Mouse (Mus musculus) left cerebral cortex, postnatal 4 days (tissue): Measurements from ENCODE around the gene Card10. TPM values are rescaled to one million over a fixed set of nuclear protein-coding genes. Genes with fewer than 3 reads are reported as not detected.

Source experiments
- DNase-seq: peaks from one replicate; pipeline ENCODE4 v3.0.0-alpha.2; 2022
- intact Hi-C: fragments of 180-260 bp; cut with DNase I; formaldehyde crosslinking; loops from one replicate; pipeline ENCODE4 v1.15.1; 2025
- total RNA-seq, 2 experiments: library from RNA; stranded (reverse); gene quantifications; 2 replicates each; pipeline ENCODE4 v1.2.3; 2021

Card10 gene
- total RNA-seq, 2 experiments from 2014 or later, result 5.2 to 5.4 TPM

DNA sequence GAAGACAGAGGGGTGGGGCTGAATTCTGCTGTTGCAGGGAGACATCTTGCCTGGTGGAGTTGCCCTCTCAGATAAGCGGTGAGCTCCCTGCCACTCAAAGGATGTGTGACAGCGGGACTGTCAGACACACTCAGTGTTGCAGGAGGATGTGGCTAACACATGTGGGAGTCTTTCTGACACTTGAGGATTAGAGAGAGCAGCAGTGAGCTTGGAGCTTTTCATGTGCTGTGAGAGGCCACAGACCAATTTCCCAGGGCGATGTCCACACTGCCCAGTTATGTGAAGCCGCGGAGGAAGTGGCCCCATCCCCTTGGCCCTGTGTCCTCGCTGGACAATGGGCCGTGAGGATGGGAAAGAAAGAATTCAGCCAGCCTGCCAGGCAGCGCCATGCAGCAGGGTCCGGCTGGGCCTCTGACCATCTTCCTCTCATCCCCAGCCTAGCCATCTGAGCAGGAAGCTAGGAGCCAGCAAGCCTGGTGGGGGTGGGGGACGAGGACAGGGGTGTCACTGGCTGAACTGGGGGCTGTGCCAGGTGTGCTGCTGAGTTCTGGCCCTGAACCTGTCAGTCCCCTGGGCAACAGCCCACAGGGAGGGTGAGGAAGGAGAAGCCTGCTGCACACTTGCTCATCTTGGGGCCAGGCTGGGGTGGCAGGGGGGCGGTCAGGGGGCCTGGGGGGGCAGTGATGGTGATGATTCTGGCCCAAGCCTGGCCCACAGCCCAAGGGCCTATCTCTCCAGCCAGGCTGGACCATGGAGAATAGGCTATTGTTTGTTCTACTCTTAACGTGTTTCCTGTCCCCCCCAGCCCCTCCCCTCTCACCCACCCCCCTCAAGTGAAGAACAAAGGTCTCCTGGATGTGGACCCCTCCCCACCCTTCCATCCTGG lies 32.6 kb upstream of the Card10 start:
- intact Hi-C loops, result no loop called here
- peak; percentile 83 for DNase-seq

DNA sequence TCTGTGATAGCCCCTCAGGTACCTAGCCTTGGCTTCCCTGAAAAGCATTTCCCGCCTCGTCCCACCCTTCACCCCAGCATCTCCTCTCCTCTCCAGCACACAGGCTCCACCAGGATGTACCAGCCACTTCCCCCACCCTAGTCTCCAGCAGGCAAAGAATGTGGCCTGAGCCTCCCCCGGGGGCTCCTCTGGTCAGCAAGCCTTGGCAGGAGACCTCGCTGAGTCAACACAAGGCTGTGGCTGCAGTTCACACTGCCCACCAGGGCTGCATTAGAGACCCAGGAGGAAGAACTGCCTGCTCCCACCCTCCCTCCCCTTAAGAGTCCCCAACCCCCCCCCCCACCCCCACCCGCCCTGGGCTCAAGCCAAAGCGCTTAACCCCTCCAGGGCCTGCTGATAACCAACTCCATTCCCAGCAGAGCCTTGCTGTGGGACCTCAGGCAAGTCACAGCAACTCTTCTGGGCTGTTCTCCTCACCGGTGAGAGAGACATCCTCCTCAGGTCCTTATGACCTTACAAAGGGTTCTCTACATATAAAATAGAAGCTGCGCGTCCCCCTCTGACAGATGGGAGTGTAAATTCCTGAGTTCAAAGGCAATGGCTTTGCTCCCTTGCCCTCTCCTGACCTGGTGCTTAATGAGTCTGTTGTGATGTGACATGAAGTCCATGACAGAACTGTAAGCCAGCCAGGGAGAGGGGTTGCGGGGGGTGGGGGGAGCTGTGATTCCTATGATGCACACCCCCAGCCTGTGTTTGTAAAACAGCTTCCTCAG lies 31.6 kb upstream of the Card10 start:
- no peak for DNase-seq
- intact Hi-C loops, result loop anchor here (5.0 kb wide), 1 partner anchor 33 kb away; no protein-coding TSS in a partner anchor

DNA sequence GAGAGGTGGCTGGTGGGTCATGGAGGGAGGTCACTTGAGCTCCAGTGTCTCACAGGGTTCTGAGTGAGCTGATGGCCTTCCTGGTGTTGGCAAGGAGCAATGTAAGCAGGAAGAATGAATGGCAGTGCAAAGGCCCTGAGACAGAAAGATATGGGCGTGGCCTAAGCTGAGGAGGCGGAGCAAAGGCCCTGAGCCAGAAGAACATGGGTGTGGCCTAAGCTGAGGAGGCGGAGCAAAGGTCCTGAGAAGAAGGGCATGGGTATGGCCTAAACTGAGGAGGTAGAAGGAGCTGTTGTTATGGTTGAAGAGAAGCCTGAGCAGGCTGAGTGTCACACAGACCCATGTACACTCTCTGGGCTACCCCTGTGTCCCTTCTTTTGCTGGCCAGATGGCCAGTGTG lies 30.7 kb upstream of the Card10 start:
- no peak for DNase-seq
- intact Hi-C loops, result loop anchor here (5.0 kb wide), 1 partner anchor 34 kb away; no protein-coding TSS in a partner anchor

DNA sequence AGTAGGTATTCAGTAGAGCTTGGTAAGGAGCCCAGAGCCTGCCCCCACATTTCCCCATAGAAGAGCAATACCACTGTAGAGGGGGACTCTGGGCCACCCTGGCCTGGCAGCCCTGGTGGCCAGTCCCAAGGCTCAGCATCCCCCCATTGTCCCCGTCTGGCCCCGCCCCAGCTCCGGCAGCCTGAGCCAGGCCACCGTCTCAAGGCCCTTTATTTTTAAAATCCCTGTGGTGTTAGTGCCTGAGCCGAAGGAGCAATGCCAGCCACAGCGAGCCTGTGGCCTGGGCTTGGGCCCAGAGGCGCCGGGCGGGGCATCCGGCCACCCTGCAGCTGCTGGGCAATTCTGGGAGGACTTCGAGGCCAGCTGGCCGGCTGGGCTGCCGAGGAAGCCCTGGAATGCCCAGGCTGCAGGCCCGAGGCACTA lies 29.9 kb upstream of the Card10 start:
- intact Hi-C loops, result loop anchor here (5.0 kb wide), 1 partner anchor 35 kb away; no protein-coding TSS in a partner anchor
- peak; percentile 90 for DNase-seq

DNA sequence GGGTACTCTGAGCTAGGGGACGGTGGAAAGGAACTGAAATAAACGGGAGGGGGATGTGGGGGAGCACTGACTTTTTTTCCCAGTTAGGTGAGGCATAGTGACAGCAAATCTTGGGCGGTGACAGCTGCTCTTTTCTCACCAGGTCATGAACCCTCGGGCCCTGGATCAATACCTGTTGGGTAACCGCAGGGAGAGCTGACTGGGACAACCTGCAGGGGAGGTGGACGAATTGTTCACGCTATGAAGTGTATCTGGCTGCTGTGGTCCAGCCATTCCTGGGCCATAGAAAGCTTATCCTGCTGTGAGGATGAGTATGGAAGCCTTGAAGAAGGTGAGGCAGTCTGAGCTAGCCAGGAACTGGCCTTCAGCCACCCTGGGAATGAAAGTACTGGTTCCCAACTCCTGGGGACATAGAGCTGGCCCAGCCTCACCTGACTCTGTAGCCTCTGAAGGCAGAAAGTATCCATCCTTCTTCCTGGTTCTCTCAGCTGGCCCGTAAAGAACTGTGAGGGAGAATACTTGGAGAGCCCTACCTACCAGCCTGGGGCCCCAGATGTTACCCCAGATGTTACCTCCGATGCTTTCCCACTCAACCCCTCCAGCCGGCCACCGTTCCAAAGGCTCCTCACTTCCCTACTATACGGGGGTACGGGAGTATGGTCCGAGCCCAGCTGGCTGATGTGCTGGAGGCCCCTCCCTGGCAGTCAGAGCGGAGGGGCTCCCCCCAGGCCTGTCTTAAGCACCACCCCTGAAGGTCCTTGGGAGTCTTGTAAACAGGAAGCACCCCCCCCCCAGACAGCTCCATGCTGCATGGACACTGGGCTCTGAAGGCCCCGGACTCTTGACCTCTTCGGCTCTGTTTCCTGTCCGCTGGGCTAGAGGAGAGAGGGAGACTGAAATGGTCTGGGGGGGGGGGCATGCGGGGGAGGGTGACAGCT lies 29.1 kb upstream of the Card10 start:
- no peak for DNase-seq
- intact Hi-C loops, result loop anchor here (5.0 kb wide), 1 partner anchor 35 kb away; no protein-coding TSS in a partner anchor

DNA sequence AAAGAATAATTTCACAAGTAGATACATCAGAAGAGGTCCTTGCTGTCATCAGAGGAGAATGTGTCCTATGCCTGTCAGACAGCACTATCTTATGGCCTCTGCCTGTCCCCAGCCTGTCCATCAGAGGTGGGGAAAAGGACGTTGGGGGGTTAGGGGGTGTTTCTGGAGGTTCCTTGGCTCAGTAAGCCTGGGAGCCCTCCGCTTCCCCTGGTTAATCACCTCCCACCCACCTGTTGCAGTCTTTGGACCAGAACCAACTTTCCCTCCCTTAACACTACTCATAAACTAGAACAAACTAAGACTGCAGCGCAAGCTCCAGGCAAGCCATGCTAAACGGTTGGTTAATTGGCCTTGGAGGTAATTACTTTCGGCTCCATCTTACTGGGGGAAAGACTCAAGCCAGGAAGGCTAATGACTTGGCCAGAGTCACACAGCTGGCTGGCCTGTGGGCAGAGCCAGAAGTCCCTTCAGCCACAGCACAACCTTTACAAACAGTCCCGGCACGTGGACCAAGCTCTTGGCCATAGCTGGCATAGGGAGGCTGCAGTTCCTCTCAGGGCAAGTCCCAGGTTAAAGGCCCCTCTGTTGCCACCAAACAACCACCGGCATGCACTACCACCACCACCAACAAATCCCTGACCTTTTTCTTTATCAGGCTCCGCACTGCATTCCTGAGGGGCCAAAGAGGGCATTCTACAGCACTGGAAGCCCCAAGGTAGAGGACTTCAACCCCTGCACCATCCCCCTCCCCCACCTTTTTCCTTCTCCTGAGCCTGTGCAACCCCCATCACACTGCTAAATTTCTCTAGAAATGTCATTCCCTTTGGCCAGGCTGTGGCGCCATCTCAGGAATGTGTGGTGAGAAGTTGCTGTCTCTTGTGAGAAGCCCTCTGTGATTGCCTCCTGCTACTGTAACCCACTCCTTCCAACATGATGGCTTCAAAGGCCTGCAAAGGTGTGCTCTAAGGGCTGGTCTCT lies 28.2 kb upstream of the Card10 start:
- intact Hi-C loops, result loop anchor here (5.0 kb wide), 1 partner anchor 36 kb away; no protein-coding TSS in a partner anchor
- DNase-seq, result no peak

DNA sequence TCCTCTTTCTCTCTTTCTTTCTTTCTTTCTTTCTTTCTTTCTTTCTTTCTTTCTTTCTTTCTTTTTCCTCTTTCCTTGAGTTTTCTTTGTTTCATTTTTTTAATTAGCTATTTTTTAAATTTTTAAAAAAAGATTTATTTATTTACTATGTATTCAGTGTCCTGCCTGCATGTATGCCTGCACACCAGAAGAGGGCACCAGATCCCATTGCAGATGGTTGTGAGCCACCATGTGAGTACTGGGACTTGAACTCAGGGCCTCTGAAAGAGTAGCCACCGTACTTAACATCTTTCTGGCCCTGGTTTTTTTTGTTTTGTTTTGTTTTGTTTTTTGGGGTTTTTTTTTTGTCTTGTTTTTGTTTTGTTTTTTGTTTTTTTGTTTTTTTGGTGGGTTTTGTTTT lies 26.8 kb upstream of the Card10 start:
- no peak for DNase-seq
- intact Hi-C loops, result loop anchor here (5.0 kb wide), 1 partner anchor 38 kb away; no protein-coding TSS in a partner anchor

DNA sequence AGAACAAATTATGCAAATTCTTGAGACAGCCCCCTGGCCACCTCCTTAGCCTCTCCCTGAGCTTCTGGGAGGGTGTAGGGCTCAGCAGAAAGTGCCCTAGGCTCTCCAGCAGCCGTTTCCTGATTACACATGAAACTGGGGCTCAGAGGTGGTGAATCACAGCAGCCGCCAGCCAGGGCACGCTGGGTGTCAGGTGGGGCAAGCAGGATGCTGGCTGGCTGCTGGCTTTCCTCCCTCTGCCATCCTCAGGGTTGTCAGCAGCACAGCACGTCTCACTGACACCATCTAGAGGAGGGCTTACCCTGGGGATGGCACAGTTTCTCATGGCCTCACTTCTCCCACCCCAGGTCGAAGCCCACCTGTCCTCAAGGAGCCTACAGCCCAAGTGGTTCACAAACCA lies 25.5 kb upstream of the Card10 start:
- DNase-seq, result no peak
- intact Hi-C loops, result no loop called here

DNA sequence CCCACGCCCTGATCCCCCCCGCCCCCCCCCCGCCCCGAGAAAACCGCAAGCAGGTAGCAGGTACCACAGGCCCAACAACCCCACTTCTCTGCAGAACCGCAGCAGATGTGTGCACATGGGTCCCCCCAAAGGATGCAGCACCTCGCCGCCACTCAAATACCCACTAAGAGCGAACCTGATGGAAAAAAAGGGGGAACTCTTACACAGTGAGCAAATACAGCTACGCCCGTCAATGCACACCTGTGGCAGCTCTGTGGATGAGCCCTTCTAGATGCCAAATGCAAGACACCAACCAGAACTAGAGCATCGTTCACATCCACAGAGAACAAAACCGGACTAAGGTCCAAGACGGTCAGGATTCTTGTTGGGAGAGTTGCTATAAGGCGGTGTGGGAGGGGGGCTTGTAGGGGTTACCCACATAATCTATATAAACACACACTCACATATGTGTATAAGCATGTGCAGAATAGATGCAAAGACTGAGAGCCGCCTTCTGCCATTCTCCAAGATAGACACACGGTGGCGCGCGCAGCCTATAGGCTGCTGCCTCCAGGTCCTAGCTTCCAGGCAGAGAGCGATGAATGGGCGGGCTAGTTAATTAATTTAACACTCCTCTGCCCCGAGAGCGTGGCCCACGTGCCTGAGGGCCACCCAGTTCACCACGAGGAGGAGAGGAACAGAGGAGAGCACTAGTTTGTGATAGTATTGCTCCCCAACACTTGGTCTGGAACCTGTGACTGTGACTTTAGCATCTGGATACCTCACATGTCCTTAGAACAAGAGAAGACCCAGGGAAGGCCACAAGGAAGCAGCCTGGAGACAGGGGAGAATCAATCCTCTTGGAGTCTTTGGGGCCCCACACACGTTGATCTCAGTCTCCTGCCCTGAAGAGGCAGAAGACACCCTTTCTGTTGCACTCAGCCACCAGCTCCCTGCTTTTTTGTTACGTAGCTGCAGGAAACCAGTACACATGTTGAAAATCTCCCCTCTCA lies 23.7 kb upstream of the Card10 start:
- intact Hi-C loops, result no loop called here

DNA sequence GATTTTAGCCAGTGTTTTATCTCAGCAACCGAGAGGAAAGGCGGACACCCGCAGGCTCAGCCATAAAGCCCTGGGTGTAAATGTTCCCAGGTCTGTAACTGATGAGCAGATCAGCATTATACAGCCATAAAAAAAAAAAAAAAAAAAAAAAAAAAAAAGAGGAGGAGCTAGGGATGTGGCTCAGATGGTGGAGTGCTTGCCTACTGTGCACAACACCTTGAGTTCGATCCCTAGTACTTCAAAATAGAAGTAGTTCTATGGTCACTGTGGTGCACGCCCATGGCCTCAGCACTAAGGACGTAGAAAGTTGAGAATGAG lies 13.2 kb upstream of the Card10 start:
- intact Hi-C loops, result no loop called here
- no peak for DNase-seq

More for the DNA sequence above, 23.7 kb upstream of the Card10 start:
- peak; percentile 81 for DNase-seq

DNA sequence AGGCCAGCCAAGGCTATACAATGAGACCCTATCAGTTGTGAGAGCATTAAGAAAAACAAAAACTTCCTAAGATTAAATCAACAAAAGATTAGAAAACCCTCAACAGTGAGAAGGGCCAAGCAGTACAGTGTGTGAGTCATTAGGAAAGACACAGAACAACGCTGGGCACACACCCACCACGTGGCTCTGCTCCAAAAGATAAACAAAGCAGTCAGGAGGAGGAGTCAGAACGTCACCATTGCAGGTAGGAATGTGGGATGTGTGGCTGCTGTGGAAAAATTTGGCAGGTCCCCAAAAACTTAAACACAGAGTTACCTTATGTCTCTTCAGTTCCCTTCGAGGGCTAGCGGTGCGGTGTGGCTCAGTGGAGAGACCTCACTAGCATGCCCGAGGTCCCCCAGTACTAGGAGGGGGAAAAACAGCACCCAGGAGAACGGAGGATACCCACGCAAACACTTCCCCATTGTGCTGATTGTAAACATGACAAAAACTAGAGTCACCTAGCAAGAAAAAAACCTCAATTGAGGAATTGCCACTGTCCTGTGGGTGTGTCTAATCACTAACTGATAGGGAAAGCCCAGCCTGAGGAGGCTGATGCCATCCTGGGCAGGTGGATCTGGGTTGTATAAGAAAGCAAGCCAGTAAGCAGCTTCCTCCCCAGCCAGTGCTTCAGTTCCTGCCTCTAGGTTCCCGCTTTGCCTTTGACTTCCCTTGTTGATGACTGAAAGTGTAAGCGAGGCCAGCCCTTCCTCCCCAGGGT lies 12.7 kb upstream of the Card10 start:
- no peak for DNase-seq
- intact Hi-C loops, result no loop called here

DNA sequence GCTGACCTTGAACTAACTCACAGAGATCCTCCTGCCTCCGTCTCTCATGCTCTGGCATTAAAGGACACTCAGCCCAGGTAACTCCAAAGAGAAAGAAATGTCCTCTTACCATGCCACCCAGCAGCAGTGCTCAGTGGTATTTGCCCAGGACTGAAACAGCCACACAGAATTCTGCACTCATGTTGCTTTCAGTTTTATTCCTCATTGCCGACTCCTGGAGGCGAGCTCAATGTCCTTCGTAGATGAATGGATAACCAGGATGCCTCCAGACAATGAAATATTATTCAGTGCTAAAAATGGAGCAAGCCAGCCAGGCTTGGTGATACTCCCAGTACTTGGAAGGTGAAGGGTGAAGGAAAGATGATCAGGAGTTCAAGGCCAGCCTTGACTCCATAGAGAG lies 10.8 kb upstream of the Card10 start:
- no peak for DNase-seq
- intact Hi-C loops, result no loop called here

DNA sequence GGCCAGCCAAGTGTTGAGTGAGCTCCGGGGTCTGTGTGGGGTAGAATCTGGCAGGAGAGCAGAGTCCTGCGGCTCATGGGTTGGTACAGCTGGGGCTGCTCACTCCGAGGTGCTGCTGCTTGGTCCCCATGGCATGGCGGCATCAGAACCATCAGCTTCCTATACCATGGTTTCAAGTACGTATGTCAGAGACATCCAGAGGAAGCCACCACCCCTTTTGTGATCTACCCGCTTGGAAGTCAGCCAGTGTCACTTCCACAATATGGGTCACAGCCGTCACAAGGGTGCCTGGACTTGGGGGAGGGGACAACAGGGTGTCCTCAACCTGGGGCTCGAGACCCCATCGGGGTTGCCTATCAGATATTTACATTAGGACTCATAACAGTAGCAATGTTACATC lies 7.3 kb upstream of the Card10 start:
- intact Hi-C loops, result no loop called here
- DNase-seq, result no peak

DNA sequence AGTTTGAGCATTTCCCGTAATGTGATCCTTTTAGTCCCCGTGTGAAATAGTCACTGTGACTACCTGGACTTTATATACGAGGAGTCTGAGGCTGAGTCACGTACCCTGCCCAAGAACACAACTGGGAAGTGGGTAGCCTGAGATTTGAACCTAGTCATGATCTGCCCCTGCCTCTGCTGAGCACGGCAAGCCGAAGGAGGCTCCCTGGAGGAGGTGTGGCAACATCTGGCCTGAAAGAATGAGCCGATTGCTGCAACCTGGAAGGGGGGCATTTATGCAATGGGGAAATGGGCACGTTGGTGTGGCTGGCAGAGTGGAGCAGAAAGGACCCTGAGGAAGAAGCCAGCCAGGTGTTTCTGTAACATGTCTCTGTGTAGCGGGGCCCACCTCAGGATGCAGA lies 6.9 kb upstream of the Card10 start:
- no peak for DNase-seq
- intact Hi-C loops, result no loop called here

DNA sequence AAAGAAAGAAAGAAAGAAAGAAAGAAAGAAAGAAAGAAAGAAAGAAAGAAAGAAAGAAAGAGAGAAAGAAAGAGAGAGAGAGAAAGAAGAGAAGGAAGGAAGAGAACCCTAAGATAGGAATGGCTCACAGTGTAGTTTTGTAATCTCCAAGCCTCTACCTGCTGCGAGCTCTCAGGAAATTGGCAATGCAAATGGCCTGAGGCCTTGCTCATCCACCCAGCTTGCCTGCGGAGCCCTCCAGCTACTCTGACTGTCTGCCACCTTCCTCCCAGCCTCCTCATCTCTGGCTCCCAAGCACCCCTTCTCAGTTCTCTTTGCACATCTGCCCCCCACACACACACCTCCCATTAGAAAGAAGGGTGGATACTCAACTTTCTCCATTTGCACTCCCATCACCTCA lies 6.1 kb upstream of the Card10 start:
- intact Hi-C loops, result no loop called here
- DNase-seq, result no peak

DNA sequence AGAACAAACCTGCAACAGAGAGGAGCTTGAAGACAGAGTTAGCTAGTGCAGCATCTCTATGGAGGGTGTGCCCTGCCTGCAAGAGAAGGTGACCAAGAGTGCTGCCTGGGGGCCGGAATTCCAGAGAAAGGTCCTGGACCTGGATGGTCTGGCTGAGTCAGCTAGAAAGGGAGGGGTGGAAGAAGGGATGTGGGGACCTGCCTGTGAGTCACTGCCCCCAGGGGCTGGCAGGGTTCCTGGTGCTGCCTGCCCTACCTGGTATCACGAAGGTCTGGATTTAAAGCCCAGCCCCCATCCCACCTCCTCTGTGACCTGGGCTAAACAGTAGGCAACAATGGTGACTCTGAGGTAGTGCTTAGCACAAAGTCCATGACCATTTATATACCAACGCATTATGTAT lies 4.3 kb upstream of the Card10 start:
- DNase-seq, result no peak
- intact Hi-C loops, result no loop called here

DNA sequence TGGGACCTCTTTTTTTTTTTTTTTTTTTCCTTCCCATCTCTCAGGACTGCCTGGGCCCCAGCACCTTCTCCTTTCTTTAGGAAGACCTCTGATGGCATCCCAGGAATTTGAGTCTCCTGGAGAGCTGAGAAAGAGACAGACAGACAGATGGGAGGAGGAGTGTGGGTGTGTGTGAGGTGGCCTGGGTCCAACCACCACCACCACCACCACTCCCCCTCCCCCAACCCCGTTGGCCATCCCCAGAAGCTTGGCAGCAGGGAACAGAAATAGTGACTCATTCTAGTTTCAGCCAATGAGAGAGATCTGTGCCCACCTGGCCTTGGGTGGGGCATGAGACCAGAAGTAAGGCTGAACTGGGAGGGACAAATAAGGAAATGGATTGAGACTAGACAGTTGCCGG lies 3.8 kb upstream of the Card10 start:
- intact Hi-C loops, result no loop called here
- DNase-seq, result no peak

DNA sequence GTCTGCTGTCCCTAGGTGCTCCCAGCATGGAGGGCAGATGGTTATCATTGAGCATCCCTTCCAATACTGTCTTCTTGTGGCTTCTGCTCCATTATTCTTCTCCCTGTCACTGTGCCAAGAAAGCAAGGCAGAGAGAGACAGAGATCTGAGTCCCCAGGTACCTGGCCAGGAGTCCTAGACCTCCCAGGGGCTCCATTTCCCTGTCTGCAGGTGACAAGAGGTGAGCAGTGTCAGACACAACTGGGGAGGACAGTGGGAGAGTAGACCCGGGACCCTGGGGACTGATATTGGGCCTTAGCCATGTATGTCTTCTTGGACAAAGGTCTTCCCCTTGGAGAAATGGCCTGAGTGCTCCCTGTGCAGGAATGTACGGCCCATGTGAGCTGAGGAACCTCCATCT lies 2.5 kb upstream of the Card10 start:
- no peak for DNase-seq
- intact Hi-C loops, result no loop called here
